Mouse (Mus musculus): Measurements from ENCODE around the gene Mtif3. TPM values are rescaled to one million over a fixed set of nuclear protein-coding genes. Genes with fewer than 3 reads are reported as not detected.
A peak's percentile ranks its signal among the peaks of the same experiment; 100 is the strongest.

The Mtif3 gene
- polyA plus RNA-seq, 1 experiment from 2014 or later: 20.8 TPM

DNA sequence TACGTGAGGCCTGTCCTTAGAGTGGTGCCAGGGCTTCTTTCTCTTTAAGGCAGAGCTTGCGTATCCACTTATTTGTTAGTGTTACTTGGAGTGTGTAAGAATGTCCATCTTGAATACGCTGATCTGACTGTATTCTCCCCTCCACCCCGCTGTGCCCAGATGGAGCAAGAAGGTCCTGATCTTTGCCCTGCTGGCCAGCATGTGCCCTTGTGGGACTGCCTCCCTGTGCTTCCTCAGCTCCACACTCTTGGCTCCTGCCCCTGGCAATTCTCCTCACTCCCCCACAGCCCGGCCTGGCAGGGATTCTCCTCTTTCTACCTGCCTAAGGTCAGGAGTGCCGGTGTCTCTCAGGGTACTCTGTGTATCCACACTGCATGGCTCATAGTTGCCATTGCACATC, 17.8 kb upstream of the Mtif3 start:
- DNase-seq (ENCODE audit: low spot score): no peak
- WGBS: 86% methylated on average over 6 of the region's 6 CpGs
- H3K4me1 ChIP-seq: 0 out of 2 replicates have a peak, but pooled peaks cover 2% of the 10 kb centered on the region
- no peaks in the 10 kb centered on the region for H3K36me3 ChIP-seq
- H3K27ac ChIP-seq (replicated peaks): no peak overlapping the region
- no peak overlapping the region for H3K4me3 ChIP-seq
- no peaks in the 10 kb centered on the region for H3K9me3 ChIP-seq (replicated peaks)
- H3K27me3 ChIP-seq (ENCODE audit: low read depth, poor library complexity, severe bottlenecking): peaks cover 52% of the 10 kb centered on the region

DNA sequence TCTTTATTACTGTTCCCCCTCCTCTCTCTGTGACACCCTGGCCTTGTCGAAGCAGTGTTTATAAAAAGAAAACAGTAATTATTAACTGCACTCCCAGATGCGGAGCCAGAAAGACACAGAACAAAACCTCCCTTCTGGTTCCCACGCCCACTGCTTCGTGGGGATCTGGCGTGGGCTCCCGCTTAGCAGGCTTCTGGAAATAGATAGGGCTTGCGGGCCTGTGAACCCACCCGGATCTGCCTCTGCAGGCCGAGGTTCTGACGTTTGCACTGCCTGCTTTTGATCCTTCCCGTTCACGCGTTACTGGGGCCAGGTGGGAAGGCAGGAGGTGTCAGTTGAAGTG, 11.2 kb upstream of the Mtif3 start:
- DNase-seq (ENCODE audit: low spot score): no peak

DNA sequence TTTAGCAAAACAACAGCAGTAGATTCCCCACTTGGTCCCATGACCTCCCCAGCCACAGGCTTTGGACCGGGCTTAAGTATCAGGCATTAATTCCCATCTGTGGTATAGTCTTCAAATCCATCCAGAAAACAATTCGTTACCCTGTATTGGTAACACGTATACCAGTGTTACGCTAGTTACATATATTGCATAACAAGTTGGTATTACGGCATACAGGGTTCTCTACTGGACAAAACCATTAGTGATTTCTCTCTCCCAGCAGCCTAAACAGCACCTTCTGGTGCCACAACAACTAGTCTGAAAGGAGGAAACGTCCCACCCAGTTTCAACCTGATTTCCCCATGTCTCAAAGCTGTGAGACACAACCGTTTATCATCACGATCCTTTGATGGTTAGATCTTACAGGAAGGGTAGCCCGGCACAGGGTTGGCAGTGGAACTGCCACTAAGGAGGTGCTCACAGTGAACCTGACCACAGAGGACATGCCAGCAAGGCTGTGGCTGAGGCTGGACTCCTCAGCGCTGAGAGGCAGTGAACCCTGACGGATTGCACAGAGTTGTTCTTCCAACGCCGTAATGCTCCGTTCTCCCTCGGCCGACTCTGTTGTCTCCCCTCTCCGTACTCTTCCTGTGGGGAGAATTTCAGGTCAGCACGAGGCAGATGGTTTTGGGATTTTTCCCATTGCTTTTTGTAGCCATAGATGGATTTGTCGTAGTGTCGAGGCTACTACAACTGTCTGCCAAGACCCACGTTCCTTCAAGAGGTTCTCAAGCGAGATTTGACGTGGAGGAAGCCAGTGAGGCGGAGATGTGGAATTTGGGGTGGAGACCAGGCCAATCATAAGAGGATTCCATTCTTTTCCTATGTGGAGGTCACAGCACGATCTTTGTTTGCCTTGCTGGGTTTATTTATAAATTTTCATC, 10.5 kb upstream of the Mtif3 start:
- 86% methylated on average over 25 of the region's 25 CpGs for WGBS
- no peak for DNase-seq (ENCODE audit: low spot score)

More for the DNA sequence above, 11.2 kb upstream of the Mtif3 start:
- Histone ChIP-seq H3K9me3 (replicated peaks) (no peaks in the 10 kb centered on the region), H3K27ac (replicated peaks) (no peak overlapping the region), H3K4me3 (no peak overlapping the region), H3K27me3 (ENCODE audit: low read depth, poor library complexity, severe bottlenecking) (no peaks in the 10 kb centered on the region), H3K36me3 (no peaks in the 10 kb centered on the region), H3K4me1 (no peaks in the 10 kb centered on the region; the same call in 1 of the 2 replicates)
- WGBS: 84% methylated on average over 13 of the region's 13 CpGs

DNA sequence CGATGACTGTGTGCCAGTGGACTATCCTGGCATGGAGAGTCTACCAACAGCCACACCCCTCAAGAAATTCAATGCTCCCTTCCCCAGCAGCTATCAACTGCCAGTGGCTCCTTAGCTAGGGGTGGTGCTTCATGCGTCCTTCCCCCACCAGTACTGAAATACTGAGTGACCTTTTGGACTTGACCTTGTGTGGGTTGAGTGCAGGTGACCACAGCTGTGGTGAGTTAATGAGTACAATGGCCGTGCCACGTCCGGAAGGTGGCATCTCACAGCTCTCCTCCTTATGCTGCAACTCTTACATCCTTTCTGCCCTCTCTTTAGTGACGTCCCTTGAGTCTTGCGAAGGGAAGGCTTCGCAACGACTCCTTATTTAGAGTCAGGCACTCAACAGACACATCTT, 9.8 kb upstream of the Mtif3 start:
- Histone ChIP-seq H3K4me3 (no peak overlapping the region), H3K9me3 (replicated peaks) (no peaks in the 10 kb centered on the region), H3K4me1 (peaks cover 14% of the 10 kb centered on the region), H3K27ac (replicated peaks) (no peak overlapping the region), H3K27me3 (ENCODE audit: low read depth, poor library complexity, severe bottlenecking) (no peaks in the 10 kb centered on the region), H3K36me3 (no peaks in the 10 kb centered on the region)
- WGBS: 92% methylated on average over 9 of the region's 9 CpGs
- no peak for DNase-seq (ENCODE audit: low spot score)

More for the DNA sequence above, 10.5 kb upstream of the Mtif3 start:
- Histone ChIP-seq H3K36me3 (no peaks in the 10 kb centered on the region), H3K4me3 (no peak overlapping the region), H3K9me3 (replicated peaks) (no peaks in the 10 kb centered on the region), H3K27me3 (ENCODE audit: low read depth, poor library complexity, severe bottlenecking) (no peaks in the 10 kb centered on the region), H3K27ac (replicated peaks) (no peak overlapping the region), H3K4me1 (peaks cover 6% of the 10 kb centered on the region)

DNA sequence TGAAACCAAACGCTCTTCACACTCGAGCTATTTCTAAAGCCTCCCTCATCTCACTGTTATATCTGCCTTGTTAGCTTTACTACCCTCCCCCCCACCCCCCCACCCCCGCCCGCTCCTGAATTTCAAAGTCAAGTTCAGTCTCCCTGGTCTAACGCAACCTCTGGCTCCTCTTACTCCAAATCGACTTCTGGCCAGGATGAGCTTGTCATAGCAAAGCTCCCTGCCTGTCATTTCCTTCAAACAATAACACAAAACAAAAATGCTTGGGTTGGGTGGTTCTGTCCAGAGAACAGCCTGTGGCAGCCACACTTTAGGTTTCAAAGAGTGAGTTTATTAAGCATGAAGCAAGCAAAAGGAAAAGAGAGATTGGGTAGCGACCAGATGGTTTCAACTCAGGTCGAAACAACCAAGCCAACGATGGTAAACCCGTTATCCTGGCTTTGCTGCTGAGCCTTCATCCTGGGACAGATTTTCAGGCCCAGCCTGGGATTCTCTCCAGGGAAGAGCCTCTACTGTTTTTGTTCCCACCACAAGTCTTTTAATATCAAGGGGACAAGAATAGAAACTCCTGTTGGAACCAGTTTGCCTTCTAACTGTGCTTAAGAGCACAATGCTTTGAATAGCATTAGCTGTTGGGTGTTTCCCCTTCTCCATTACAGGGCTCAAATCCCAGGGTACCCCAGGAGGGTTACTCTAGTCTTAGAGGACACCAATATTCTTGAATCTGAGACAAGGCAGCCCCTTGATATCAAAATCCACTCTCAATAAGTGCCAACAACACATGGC, 8.4 kb upstream of the Mtif3 start:
- Histone ChIP-seq H3K4me3 (no peak overlapping the region), H3K36me3 (no peaks in the 10 kb centered on the region), H3K9me3 (replicated peaks) (no peaks in the 10 kb centered on the region), H3K27ac (replicated peaks) (no peak overlapping the region), H3K4me1 (peaks cover 15% of the 10 kb centered on the region), H3K27me3 (ENCODE audit: low read depth, poor library complexity, severe bottlenecking) (no peaks in the 10 kb centered on the region)
- 74% methylated on average over 10 of the region's 10 CpGs for WGBS
- DNase-seq (ENCODE audit: low spot score): no peak

DNA sequence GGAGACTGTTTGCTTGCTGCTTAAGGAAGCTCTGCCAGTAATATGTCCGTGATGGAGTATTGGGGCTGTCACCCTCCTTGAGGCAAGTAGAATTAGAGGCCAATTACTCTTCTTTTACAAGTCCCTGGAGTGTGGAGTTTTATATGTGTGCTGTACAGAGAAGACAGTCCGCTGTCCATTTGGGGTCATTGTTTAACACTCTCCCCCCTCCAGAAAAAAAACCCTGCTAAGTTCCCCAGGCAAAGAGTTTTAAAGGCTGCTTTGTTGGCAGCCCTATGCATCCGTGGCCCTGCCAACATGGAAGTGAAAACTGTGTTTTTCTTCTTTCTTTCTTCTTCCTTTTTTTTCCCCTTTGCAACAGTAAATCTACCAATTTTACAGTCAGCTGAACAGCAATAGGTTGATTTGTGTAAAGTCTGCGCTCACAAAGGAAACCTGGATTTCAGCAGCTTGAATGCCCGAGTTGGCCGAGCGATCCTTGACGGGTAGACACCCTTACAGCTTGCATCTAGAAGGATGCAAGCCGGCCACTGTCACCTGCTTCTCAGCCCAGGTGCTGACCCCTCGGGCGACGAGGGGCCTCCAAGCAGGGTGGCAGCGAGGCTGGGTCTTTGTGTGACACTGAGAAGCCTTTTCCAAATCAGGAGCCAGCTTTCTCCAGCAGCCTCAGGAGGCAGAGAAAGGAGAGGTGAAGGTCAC, 5.2 kb upstream of the Mtif3 start:
- 45% methylated on average over 13 of the region's 13 CpGs for WGBS
- Histone ChIP-seq H3K27me3 (ENCODE audit: low read depth, poor library complexity, severe bottlenecking) (peaks cover 4% of the 10 kb centered on the region; the same call in 1 of the 2 replicates), H3K36me3 (no peaks in the 10 kb centered on the region), H3K4me1 (peaks cover 19% of the 10 kb centered on the region), H3K4me3 (no peak overlapping the region), H3K9me3 (replicated peaks) (no peaks in the 10 kb centered on the region), H3K27ac (replicated peaks) (no peak overlapping the region)
- peak; percentile 25 for DNase-seq (ENCODE audit: low spot score)

DNA sequence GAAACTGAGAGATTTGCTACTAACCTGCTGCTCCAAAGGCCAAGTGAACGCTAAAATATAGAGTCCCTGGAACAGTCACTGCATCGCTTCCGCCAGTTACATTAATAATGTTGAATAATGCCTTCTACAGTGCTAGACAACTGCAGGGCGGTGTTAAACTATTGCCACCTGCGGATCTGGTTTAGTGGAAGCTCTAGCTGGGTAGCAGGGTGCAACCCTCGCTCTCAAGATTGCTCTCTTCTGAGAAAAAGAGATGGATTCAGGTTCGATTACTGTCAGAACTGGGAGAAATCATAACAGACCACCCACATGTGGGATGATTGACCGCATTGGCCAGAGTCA, 308 bp upstream of the Mtif3 start:
- Histone ChIP-seq H3K4me3 (peak overlapping the region; percentile 93), H3K4me1 (peaks cover 20% of the 10 kb centered on the region), H3K9me3 (replicated peaks) (no peaks in the 10 kb centered on the region), H3K27me3 (ENCODE audit: low read depth, poor library complexity, severe bottlenecking) (peaks cover 4% of the 10 kb centered on the region; the same call in 1 of the 2 replicates), H3K27ac (replicated peaks) (peak overlapping the region; percentile 89), H3K36me3 (peaks cover 13% of the 10 kb centered on the region)
- no peak for DNase-seq (ENCODE audit: low spot score)
- WGBS: 55% methylated on average over 8 of the region's 8 CpGs

DNA sequence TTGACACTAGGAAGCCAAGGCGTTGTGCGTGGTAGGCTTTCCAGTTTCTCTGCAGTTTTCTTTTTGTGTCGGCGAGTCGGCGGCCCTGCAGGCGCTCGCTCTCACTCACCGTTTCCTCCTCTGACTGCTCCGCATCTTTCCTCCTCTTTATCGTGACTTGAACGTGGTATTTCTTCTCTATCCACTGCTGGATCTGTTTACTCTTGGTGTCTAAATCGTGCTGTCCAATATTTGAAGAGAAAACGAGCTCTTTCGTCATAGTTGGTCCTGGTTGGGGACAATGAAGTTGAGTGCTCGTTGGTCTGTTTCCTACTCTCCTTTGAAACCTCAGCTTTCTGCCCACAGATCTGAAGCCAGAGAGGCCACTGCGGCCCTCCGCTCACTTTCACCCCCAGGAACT, 6.9 kb downstream of the Mtif3 start:
- no peak overlapping the region for H3K27ac ChIP-seq (replicated peaks)
- DNase-seq (ENCODE audit: low spot score): no peak
- H3K4me3 ChIP-seq: no peak overlapping the region
- no peaks in the 10 kb centered on the region for H3K4me1 ChIP-seq
- WGBS: 93% methylated on average over 18 of the region's 18 CpGs
- H3K36me3 ChIP-seq: peaks cover 86% of the 10 kb centered on the region
- no peaks in the 10 kb centered on the region for H3K27me3 ChIP-seq (ENCODE audit: low read depth, poor library complexity, severe bottlenecking)
- no peaks in the 10 kb centered on the region for H3K9me3 ChIP-seq (replicated peaks)

DNA sequence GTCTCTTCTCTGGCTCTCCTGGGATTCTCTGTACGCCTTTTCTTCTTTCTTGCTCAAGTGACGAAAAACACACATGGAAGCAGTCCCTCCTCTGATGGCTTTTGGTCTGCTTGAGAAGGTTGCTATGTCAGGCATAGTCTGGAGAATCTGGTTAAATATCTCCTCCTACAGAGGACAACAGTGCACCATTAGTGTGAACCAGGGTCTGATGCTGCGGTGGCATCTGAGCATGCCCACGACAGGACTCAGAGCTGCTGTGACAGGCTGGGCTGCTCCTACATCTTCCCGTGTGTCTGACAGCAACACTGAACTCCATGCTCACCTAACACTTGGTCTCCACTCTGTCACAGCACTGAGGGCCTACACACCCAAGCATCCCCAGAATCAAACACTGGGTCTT, 7.9 kb downstream of the Mtif3 start:
- WGBS: 85% methylated on average over 5 of the region's 5 CpGs
- peaks cover 91% of the 10 kb centered on the region for H3K36me3 ChIP-seq

DNA sequence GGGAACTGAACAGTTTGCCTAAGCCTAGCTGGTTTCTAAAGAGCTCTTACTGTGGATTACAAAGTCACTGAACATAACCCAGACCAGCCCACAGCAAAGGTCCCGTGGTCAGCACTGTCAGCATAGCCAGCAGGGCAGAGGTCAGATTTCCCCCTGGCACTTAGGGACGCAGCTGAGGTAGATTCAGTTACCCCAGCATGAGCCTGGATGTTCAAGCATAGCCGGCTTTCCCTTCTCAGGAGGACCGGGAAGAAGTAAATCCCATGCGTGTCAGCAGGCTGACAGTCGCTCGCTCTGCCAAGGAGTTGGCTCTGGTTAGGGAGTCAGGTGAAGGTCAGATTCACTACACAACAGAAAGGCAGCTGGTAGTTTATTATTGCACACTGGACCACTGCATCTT, 9.0 kb downstream of the Mtif3 start:
- Histone ChIP-seq H3K4me3 (no peak overlapping the region), H3K27me3 (ENCODE audit: low read depth, poor library complexity, severe bottlenecking) (no peaks in the 10 kb centered on the region), H3K27ac (replicated peaks) (no peak overlapping the region), H3K9me3 (replicated peaks) (no peaks in the 10 kb centered on the region), H3K36me3 (peaks cover 94% of the 10 kb centered on the region), H3K4me1 (peaks cover 7% of the 10 kb centered on the region)
- DNase-seq (ENCODE audit: low spot score): no peak
- 90% methylated on average over 7 of the region's 7 CpGs for WGBS

More for the DNA sequence above, 7.9 kb downstream of the Mtif3 start:
- no peak for DNase-seq (ENCODE audit: low spot score)
- Histone ChIP-seq H3K9me3 (replicated peaks) (no peaks in the 10 kb centered on the region), H3K27me3 (ENCODE audit: low read depth, poor library complexity, severe bottlenecking) (no peaks in the 10 kb centered on the region), H3K27ac (replicated peaks) (no peak overlapping the region), H3K4me3 (no peak overlapping the region), H3K4me1 (no peaks in the 10 kb centered on the region)

DNA sequence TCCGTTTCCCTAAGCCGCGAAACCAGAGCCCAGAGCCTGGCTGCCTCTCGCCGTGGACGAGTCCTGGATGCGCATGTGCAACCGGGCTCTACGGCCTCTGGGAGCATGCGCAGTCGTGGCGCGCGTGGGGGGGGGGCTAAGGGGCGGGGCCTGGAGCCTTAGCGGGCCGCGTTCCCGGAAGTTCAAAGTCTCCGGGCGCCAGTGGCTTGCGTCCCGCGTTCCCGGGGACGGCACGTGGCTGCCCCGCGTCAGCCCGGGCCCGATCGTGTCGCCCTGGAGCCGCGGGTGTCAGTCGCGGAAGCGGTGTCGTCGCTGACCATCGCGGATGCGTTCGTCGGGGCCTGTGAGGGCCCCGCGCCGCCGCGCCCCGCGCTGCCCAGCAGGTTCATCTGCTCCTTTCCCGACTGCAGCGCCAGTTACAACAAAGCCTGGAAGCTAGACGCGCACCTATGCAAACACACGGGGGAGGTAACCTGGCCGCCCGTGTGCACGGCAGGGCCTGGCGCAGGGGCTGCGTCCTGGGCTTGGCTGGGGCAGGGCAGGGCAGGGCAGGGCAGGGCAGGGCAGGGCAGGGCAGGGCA, 15.0 kb downstream of the Mtif3 start, which contains the start of gene Gtf3a:
Gene Gtf3a, plus strand, starts transcription at position 150 of the 581 bp plus-strand sequence.
- peak; percentile 94 for DNase-seq (ENCODE audit: low spot score)
- Histone ChIP-seq H3K4me1 (peaks cover 18% of the 10 kb centered on the region), H3K4me3 (peak within 1 kb of the TSS; percentile 89), H3K27me3 (ENCODE audit: low read depth, poor library complexity, severe bottlenecking) (peaks cover 9% of the 10 kb centered on the region; the same call in 1 of the 2 replicates), H3K9me3 (replicated peaks) (0 out of 2 replicates have a peak, but pooled peaks cover 4% of the 10 kb centered on the region), H3K36me3 (peaks cover 34% of the 10 kb centered on the region), H3K27ac (replicated peaks) (peak within 1 kb of the TSS; percentile 92)
- under 1% methylated on average over 62 of the region's 62 CpGs for WGBS

DNA sequence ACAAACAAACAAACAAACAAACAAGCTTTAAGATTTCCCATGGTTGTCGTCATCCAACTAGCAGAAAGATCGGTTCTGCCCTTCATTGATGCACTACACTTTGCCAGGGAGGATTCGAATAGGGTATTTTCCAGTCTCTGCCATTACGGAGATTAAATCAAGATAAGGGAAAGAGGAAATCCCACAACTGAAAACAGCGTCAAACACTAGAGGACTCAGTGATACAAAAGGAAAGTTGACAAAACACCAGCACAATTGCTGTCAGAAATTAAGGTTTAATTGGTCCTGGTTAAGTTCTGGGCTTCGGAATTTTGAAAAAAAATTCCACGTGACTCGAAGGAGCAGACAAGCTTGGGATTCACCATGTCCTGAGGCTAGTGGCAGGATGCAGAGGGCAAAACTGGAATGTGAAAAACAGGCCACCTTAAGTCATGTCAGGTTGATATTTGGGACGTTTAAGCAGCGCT, 15.5 kb downstream of the Mtif3 start:
- DNase-seq (ENCODE audit: low spot score): no peak
- 34% methylated on average over 10 of the region's 10 CpGs for WGBS
- Histone ChIP-seq H3K36me3 (peaks cover 29% of the 10 kb centered on the region), H3K27me3 (ENCODE audit: low read depth, poor library complexity, severe bottlenecking) (peaks cover 9% of the 10 kb centered on the region; the same call in 1 of the 2 replicates), H3K27ac (replicated peaks) (peak overlapping the region; percentile 92), H3K9me3 (replicated peaks) (0 out of 2 replicates have a peak, but pooled peaks cover 4% of the 10 kb centered on the region), H3K4me3 (peak overlapping the region; percentile 89), H3K4me1 (peaks cover 18% of the 10 kb centered on the region)

All from midbrain, embryonic 10.5 days (tissue).